Mouse (Mus musculus) neural tube, embryonic 14.5 days (tissue): ENCODE measurements around the gene Il34. TPM values are rescaled to one million over a fixed set of nuclear protein-coding genes. Genes with fewer than 3 reads are reported as not detected.

Source experiments
- ATAC-seq: fragments of 200-750 bp; cut with Nextera tagmentation; 2 replicates; pipeline ENCODE4 v1.8.0; 2017; ENCODE audit warnings: low read depth, mild to moderate bottlenecking, moderate TSS enrichment, moderate library complexity
- H3K27ac ChIP-seq: fragments of 300-500 bp; sonication (generic); 2 replicates; pipeline ENCODE4 v1.5.1; 2014; ENCODE audit warnings: low read depth, mild to moderate bottlenecking, control low read depth, low read length, moderate library complexity, mixed read lengths
- H3K27me3 ChIP-seq: fragments of 300-500 bp; sonication (generic); 2 replicates; pipeline ENCODE4 v1.6.1; 2014; ENCODE audit warnings: low read length; ENCODE audit not compliant: control insufficient read depth, insufficient read depth
- H3K36me3 ChIP-seq: fragments of 300-500 bp; sonication (generic); 2 replicates; pipeline ENCODE4 v1.6.1; 2014; ENCODE audit warnings: low read length, mixed read lengths; ENCODE audit not compliant: control insufficient read depth, insufficient read depth
- H3K4me1 ChIP-seq: fragments of 300-500 bp; sonication (generic); 2 replicates; pipeline ENCODE4 v1.6.1; 2014; ENCODE audit warnings: low read length; ENCODE audit not compliant: control insufficient read depth, insufficient read depth
- H3K4me2 ChIP-seq: fragments of 300-500 bp; sonication (generic); 2 replicates; pipeline ENCODE4 v1.6.1; 2014; ENCODE audit warnings: mild to moderate bottlenecking, low read depth, low read length, control low read depth
- H3K4me3 ChIP-seq: fragments of 300-500 bp; sonication (generic); 2 replicates; pipeline ENCODE4 v1.5.1; 2014; ENCODE audit warnings: low read depth, low read length, control low read depth, mixed read lengths
- H3K9ac ChIP-seq: fragments of 300-500 bp; sonication (generic); replicated peaks from 2 replicates; pipeline ENCODE4 v1.6.1; 2014; ENCODE audit warnings: low read depth, mild to moderate bottlenecking, control low read depth, low read length, mixed read lengths
- H3K9me3 ChIP-seq: fragments of 300-500 bp; sonication (generic); 2 replicates; pipeline ENCODE4 v1.6.1; 2016; ENCODE audit warnings: low read length; ENCODE audit not compliant: control insufficient read depth
- WGBS: fragments of 180-500 bp; shearing (Covaris S2); extraction: QIAGEN DNeasy Blood & Tissue Kit; methylation state at CpG from one replicate; pipeline ENCODE4 v1.1.7; 2014; 5-methylcytosine and 5-hydroxymethylcytosine counted together
- polyA plus RNA-seq: library from polyadenylated mRNA; unstranded; fragments of >200 nt; fragmentation: Nextera tagmentation; extraction: Ambion mirVana; gene quantifications from 2 replicates; pipeline ENCODE4 v1.2.1, GENCODE M21; 2014

Gene Il34
- polyA plus RNA-seq, 1 experiment from 2014 or later = 1.2 TPM

DNA sequence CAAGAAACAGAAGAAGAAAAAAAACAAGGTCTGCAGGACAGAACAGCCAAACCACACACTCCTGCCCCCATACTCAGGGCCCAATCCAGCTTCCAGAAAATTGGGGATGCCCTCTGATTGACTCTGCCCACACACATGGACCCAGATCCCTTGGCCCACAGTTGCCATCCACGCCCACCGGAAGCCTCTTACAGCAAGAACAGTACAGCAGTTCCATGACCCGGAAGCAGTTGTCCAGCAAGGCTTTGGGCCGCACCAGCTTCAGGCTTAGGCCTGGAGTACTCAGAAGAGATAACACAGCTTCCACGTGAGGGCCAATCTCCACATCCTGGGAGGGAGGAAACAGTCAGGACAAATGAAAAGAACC, 63.3 kb downstream of the Il34 start:
- Histone ChIP-seq H3K27me3 (no peaks in the 10 kb centered on the region), H3K4me3 (no peak overlapping the region), H3K9me3 (no peaks in the 10 kb centered on the region), H3K4me1 (no peaks in the 10 kb centered on the region), H3K27ac (no peak overlapping the region), H3K4me2 (no peak overlapping the region), H3K36me3 (peaks cover 17% of the 10 kb centered on the region), H3K9ac (no peak overlapping the region)
- no peak for ATAC-seq
- 93% methylated on average over 5 of the region's 5 CpGs for WGBS

- Histone ChIP-seq H3K36me3 (peaks cover 22% of the 10 kb centered on the region), H3K4me2 (no peak overlapping the region), H3K27ac (no peak overlapping the region), H3K9me3 (no peaks in the 10 kb centered on the region), H3K4me1 (no peaks in the 10 kb centered on the region), H3K4me3 (no peak overlapping the region), H3K9ac (no peak overlapping the region), H3K27me3 (no peaks in the 10 kb centered on the region)
- WGBS = 79% methylated on average over 15 of the region's 15 CpGs
- no peak for ATAC-seq
These were observed 63.8 kb downstream of the Il34 start for GRCm38 (mm10) chr8:110741816-110742451.

GRCm38 (mm10) chr8:110740629-110741175, 65.0 kb downstream of the Il34 start:
- Histone ChIP-seq H3K4me3 (no peak overlapping the region), H3K4me1 (no peaks in the 10 kb centered on the region), H3K27ac (no peak overlapping the region), H3K4me2 (no peak overlapping the region), H3K9me3 (no peaks in the 10 kb centered on the region), H3K27me3 (no peaks in the 10 kb centered on the region), H3K36me3 (peaks cover 29% of the 10 kb centered on the region), H3K9ac (no peak overlapping the region)
- 89% methylated on average over 5 of the region's 5 CpGs for WGBS
- ATAC-seq = no peak

GRCm38 (mm10) chr8:110738591-110739195, 67.0 kb downstream of the Il34 start:
- Histone ChIP-seq H3K4me3 (no peak overlapping the region), H3K27me3 (no peaks in the 10 kb centered on the region), H3K4me2 (no peak overlapping the region), H3K4me1 (no peaks in the 10 kb centered on the region), H3K27ac (no peak overlapping the region), H3K36me3 (peaks cover 30% of the 10 kb centered on the region), H3K9me3 (no peaks in the 10 kb centered on the region), H3K9ac (no peak overlapping the region)
- ATAC-seq = no peak; the same call in 1 of the 2 replicates
- 91% methylated on average over 35 of the region's 35 CpGs for WGBS

GRCm38 (mm10) chr8:110733036-110733435, 72.7 kb downstream of the Il34 start:
- ATAC-seq = no peak
- no peak overlapping the region for H3K4me2 ChIP-seq
- no peak overlapping the region for H3K4me3 ChIP-seq
- no peaks in the 10 kb centered on the region for H3K27me3 ChIP-seq
- WGBS = 79% methylated on average over 8 of the region's 8 CpGs
- no peak overlapping the region for H3K9ac ChIP-seq
- no peaks in the 10 kb centered on the region for H3K9me3 ChIP-seq
- H3K4me1 ChIP-seq = no peaks in the 10 kb centered on the region
- H3K27ac ChIP-seq = no peak overlapping the region
- H3K36me3 ChIP-seq = peaks cover 70% of the 10 kb centered on the region

DNA sequence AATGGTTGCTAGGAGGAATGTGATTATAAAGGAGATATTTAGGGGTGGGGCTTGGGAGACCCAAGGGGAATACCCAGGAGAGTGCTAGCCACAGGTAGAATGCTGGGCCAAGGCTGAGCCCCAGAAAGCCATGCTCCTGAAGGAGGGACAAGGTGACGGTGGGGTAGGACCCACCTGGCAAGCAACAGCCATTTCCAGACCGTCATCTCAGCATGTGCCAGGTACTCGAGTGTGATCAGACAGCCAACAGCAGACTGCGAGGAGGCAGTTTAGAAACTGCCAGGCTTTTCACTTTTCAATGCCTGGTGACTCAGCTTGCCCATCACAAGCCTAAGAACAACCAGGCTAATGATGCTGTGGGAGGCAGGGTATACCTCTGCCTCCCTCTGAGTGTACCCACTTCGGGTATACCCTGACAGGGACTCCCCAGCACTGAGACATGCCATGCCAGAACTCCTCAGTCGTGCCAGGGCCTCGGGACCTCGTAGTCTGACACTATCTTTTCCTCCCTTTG, 74.3 kb downstream of the Il34 start:
- H3K4me1 ChIP-seq = 0 out of 2 replicates have a peak, but pooled peaks cover 2% of the 10 kb centered on the region
- no peak for ATAC-seq
- no peaks in the 10 kb centered on the region for H3K9me3 ChIP-seq
- H3K27ac ChIP-seq = no peak overlapping the region
- no peak overlapping the region for H3K4me3 ChIP-seq
- H3K9ac ChIP-seq = no peak overlapping the region
- no peak overlapping the region for H3K4me2 ChIP-seq
- WGBS = 92% methylated on average over 8 of the region's 8 CpGs
- no peaks in the 10 kb centered on the region for H3K27me3 ChIP-seq
- peaks cover 68% of the 10 kb centered on the region for H3K36me3 ChIP-seq

- 4% methylated on average over 18 of the region's 18 CpGs for WGBS
These were observed 78.8 kb downstream of the Il34 start for GRCm38 (mm10) chr8:110726893-110727292.

DNA sequence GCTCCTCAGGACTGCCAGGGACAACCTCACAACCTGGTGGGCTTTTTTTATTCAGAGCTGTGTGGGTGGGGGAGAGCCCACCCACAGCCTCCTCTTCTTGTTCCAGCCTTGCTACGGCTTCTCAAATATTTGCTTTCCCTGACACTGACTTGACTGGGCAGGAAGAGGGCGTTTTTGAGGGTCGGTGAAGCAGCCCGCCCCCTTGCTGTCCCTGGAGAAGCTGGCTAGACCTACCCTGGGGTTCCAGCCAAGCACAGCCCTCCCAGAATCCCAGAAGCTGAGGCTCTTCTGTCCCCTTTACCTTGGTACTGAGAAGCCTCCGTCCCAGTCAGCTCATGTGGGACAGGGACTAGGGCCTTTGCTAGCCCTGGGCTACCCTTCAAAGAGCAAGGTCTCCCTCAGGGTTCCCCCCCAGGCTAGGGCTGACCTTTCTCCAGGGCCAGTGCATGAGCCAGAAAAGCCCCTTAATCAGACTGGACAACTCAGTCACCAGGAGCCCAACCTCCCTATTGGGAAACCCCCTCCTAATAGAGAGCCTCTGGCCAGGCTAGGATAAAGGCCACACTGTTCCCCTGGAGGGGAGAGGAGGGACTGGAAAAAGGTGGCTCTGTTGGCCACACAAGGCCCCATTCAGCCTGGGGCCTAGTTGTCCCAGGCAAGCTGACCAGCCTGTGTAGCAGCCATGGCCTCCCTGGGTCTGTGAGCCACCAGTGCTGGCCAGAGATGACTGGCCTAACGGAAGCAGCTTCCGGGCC, 80.5 kb downstream of the Il34 start:
- ATAC-seq = no peak
- H3K27ac ChIP-seq = peak overlapping the region; percentile 49
- 50% methylated on average over 7 of the region's 7 CpGs for WGBS

More at GRCm38 (mm10) chr8:110726893-110727292, 78.8 kb downstream of the Il34 start:
- H3K4me3 ChIP-seq = no peak overlapping the region
- no peaks in the 10 kb centered on the region for H3K27me3 ChIP-seq
- ATAC-seq = peak; percentile 33
- H3K9me3 ChIP-seq = no peaks in the 10 kb centered on the region
- no peak overlapping the region for H3K4me2 ChIP-seq
- H3K4me1 ChIP-seq = peaks cover 37% of the 10 kb centered on the region
- H3K36me3 ChIP-seq = peaks cover 48% of the 10 kb centered on the region
- H3K9ac ChIP-seq = 0 out of 2 replicates have a peak overlapping the region, but pooled peaks have one; percentile 34
- H3K27ac ChIP-seq = no peak overlapping the region

More for the DNA sequence above, 80.5 kb downstream of the Il34 start:
- Histone ChIP-seq H3K4me2 (peak overlapping the region; percentile 26), H3K9me3 (no peaks in the 10 kb centered on the region), H3K4me1 (peaks cover 37% of the 10 kb centered on the region), H3K4me3 (no peak overlapping the region), H3K9ac (peak overlapping the region; percentile 28; the same call in 1 of the 2 replicates), H3K27me3 (no peaks in the 10 kb centered on the region), H3K36me3 (peaks cover 32% of the 10 kb centered on the region)
